Mouse (Mus musculus): Measurements from ENCODE around the gene Gm45062.

GRCm38 (mm10) chr6:8347154-8347553 is 87.9 kb downstream of the Gm45062 start:
- no peak for TF ChIP-seq POLR2A (IDR thresholded peaks at IDR 0.05; ENCODE audit: borderline replicate concordance, extremely low read depth, low read depth, low read length)
- no peak for TF ChIP-seq CTCF (IDR thresholded peaks at IDR 0.05; ENCODE audit: insufficient read depth, low read length)
